19 mouse cellular contexts compared by ENCODE assay signal in the genomic region with DNA sequence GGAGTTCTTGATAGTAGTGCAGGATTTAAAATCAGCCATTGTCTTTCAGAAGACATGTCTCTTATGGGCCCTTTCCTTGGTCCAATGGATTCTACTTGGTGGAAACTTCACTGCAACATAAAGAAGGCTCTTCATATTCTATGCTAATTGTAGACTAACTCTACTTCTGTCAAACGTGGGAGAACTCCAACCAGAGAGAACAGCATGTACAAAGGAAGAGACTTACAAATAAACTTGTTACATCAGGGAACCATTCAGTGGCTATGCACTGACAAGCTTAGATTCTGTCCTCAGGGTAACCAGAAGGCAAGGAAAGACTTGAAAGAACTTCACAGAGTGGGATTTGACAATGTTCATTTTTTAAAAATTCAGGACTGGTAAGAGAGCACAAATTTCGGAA. TPM values are rescaled to one million over a fixed set of nuclear protein-coding genes. Genes with fewer than 3 reads are reported as not detected.
"Had no signal": no experiment of that assay in that cellular context is flagged by ENCODE, and none has a peak within 500 bp of the region (broad histone marks: within the 10 kb centered on the region; RNA-seq: fewer than 3 reads in every experiment).

No protein-coding gene starts in this region.

- H3K4me2 ChIP-seq: lung, embryonic 15.5 days; midbrain, embryonic 11.5 days; midbrain, embryonic 13.5 days; midbrain, embryonic 15.5 days; neural tube, embryonic 12.5 days; stomach, embryonic 15.5 days had no signal

- H3K27ac ChIP-seq: lung, embryonic 15.5 days; macrophage; midbrain, embryonic 13.5 days; midbrain, embryonic 15.5 days; neural tube, embryonic 12.5 days; stomach, embryonic 15.5 days; stomach, postnatal 0 days had no signal

- H3K36me3 ChIP-seq: lung, embryonic 15.5 days; midbrain, embryonic 13.5 days; midbrain, embryonic 15.5 days; neural tube, embryonic 12.5 days; stomach, embryonic 15.5 days had no signal

- H3K4me3 ChIP-seq: lung, embryonic 15.5 days; megakaryocyte, embryonic 14.5 days; midbrain, embryonic 13.5 days; midbrain, embryonic 15.5 days; neural tube, embryonic 12.5 days; stomach, embryonic 15.5 days had no signal

- ATAC-seq: lung, postnatal 0 days; midbrain, embryonic 13.5 days; midbrain, embryonic 15.5 days had no signal

- H3K27me3 ChIP-seq: lung, embryonic 15.5 days; megakaryocyte, embryonic 14.5 days; midbrain, embryonic 13.5 days; midbrain, embryonic 15.5 days; neural tube, embryonic 12.5 days; stomach, embryonic 15.5 days had no signal

- H3K9ac ChIP-seq: lung, embryonic 15.5 days; midbrain, embryonic 13.5 days; midbrain, embryonic 15.5 days; neural tube, embryonic 12.5 days; stomach, embryonic 15.5 days had no signal

- H3K4me1 ChIP-seq: lung, embryonic 15.5 days; megakaryocyte, embryonic 14.5 days; midbrain, embryonic 15.5 days; neural tube, embryonic 12.5 days; stomach, embryonic 15.5 days had no signal

- H3K9me3 ChIP-seq: lung, embryonic 15.5 days; megakaryocyte, embryonic 14.5 days; midbrain, embryonic 13.5 days; midbrain, embryonic 15.5 days; neural tube, embryonic 12.5 days; stomach, embryonic 15.5 days had no signal

- DNase-seq: lung, adult 2 months; lung, postnatal 14 days; lung, postnatal 36 days; right cerebral cortex, postnatal 14 days; thymus, adult 2 months; thymus, postnatal 25 days; thymus, postnatal 4 days had no signal

RNA-seq across cellular contexts. Expression of a gene that starts 48.3 kb away (rescaled TPM):
- total RNA-seq: megakaryocyte progenitor cell, adult 5-6 weeks; monocyte, adult 5-6 weeks had no signal
- polyA plus RNA-seq: macrophage had no signal
